Mouse (Mus musculus) limb, embryonic 15.5 days (tissue): ENCODE measurements at regions not wholly inside any gene's neighbourhood (a gene's known extent, or its start where the extent isn't known, plus 50 kb on each side); places are given as distances from the start of the nearest gene placed in this dataset.

Experiments
- ATAC-seq: fragments of 200-750 bp; cut with Nextera tagmentation; 2 replicates; pipeline ENCODE4 v1.8.0; 2017; ENCODE audit warnings: low read depth, moderate TSS enrichment; ENCODE audit not compliant: insufficient number of reproducible peaks, low FRiP score, low TSS enrichment
- H3K27ac ChIP-seq: fragments of 300-500 bp; sonication (generic); 2 replicates; pipeline ENCODE4 v1.5.1; 2015; ENCODE audit warnings: moderate library complexity, mild to moderate bottlenecking, inconsistent platforms
- H3K27me3 ChIP-seq: fragments of 300-500 bp; sonication (generic); 2 replicates; pipeline ENCODE4 v1.6.1; 2015; ENCODE audit warnings: inconsistent platforms
- H3K36me3 ChIP-seq: fragments of 300-500 bp; sonication (generic); 2 replicates; pipeline ENCODE4 v1.6.1; 2015; ENCODE audit warnings: inconsistent platforms
- H3K4me1 ChIP-seq: fragments of 300-500 bp; sonication (generic); 2 replicates; pipeline ENCODE4 v1.6.1; 2015; ENCODE audit warnings: inconsistent platforms
- H3K4me2 ChIP-seq: fragments of 300-500 bp; sonication (generic); 2 replicates; pipeline ENCODE4 v1.6.1; 2015; ENCODE audit warnings: mild to moderate bottlenecking, inconsistent platforms
- H3K4me3 ChIP-seq: fragments of 300-500 bp; sonication (generic); 2 replicates; pipeline ENCODE4 v1.5.1; 2015; ENCODE audit warnings: mild to moderate bottlenecking, inconsistent platforms
- H3K9ac ChIP-seq: fragments of 300-500 bp; sonication (generic); 2 replicates; pipeline ENCODE4 v1.6.1; 2015; ENCODE audit warnings: inconsistent platforms
- H3K9me3 ChIP-seq: fragments of 300-500 bp; sonication (generic); 2 replicates; pipeline ENCODE4 v1.6.1; 2016; ENCODE audit warnings: inconsistent platforms
- WGBS: fragments of 180-500 bp; shearing (Covaris S2); methylation state at CpG from one replicate; pipeline ENCODE4 v1.1.7; 2015; 5-methylcytosine and 5-hydroxymethylcytosine counted together

GRCm38 (mm10) chr3:80396240-80396639 is 406.4 kb downstream of the Gria2 start:
- 59% methylated on average over 4 of the region's 4 CpGs for WGBS
- H3K4me3 ChIP-seq: no peak overlapping the region
- ATAC-seq: no peak
- no peaks in the 10 kb centered on the region for H3K9me3 ChIP-seq
- no peak overlapping the region for H3K9ac ChIP-seq
- H3K36me3 ChIP-seq: no peaks in the 10 kb centered on the region
- no peak overlapping the region for H3K27ac ChIP-seq
- no peaks in the 10 kb centered on the region for H3K27me3 ChIP-seq
- H3K4me2 ChIP-seq: no peak overlapping the region
- no peaks in the 10 kb centered on the region for H3K4me1 ChIP-seq

DNA sequence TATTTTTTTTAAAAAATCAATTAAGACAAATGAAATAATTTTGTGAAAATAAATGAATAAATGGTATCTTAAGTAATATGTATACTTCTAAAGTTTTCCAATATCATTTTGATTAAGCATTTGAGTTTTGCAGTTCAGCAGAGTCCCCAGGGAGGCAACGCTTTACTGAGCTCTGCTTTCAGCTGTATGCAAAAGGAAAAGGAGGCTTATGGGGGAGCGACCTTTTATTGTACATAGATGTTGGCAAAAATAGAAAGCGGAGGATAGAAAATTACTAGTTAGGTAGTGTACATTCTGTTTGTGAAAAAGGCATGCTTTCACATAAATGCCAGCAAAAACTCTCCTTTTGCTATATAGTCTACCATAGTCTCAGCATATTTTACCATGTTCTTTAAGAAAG is 382.2 kb downstream of the Gria2 start:
- Histone ChIP-seq H3K27ac (no peak overlapping the region), H3K9me3 (no peaks in the 10 kb centered on the region), H3K9ac (no peak overlapping the region), H3K4me3 (no peak overlapping the region), H3K36me3 (no peaks in the 10 kb centered on the region), H3K4me2 (no peak overlapping the region), H3K4me1 (no peaks in the 10 kb centered on the region), H3K27me3 (no peaks in the 10 kb centered on the region)
- WGBS: 79% methylated on average over 3 of the region's 3 CpGs
- ATAC-seq: no peak

DNA sequence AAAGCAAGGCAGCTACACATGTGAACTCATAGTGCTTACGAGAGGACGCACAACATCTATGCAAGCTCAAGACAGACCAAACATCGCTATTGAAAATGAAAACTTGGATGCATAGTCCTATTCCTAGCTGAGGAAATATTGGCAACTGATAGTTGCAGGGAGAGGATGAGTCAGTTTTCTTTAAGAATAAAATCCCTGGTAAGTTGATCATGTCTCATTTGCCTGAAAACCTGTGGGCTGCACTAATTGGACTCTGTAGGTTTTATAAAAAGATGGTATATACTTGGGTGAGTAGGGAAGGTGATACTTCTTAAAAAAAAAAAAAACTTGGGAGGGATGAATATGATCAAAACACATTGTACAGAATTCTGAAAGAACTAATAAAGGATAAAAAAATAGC is 381.2 kb downstream of the Gria2 start:
- Histone ChIP-seq H3K27me3 (no peaks in the 10 kb centered on the region), H3K9me3 (no peaks in the 10 kb centered on the region), H3K4me2 (no peak overlapping the region), H3K4me1 (no peaks in the 10 kb centered on the region), H3K4me3 (no peak overlapping the region), H3K36me3 (no peaks in the 10 kb centered on the region), H3K27ac (no peak overlapping the region), H3K9ac (no peak overlapping the region)
- 90% methylated on average over 3 of the region's 3 CpGs for WGBS
- ATAC-seq: no peak

GRCm38 (mm10) chr3:80422106-80422505 is 380.5 kb downstream of the Gria2 start:
- H3K9ac ChIP-seq: no peak overlapping the region
- H3K4me2 ChIP-seq: no peak overlapping the region
- H3K4me3 ChIP-seq: no peak overlapping the region
- H3K27me3 ChIP-seq: no peaks in the 10 kb centered on the region
- H3K36me3 ChIP-seq: no peaks in the 10 kb centered on the region
- 73% methylated on average over 3 of the region's 3 CpGs for WGBS
- no peak overlapping the region for H3K27ac ChIP-seq
- H3K9me3 ChIP-seq: no peaks in the 10 kb centered on the region
- H3K4me1 ChIP-seq: no peaks in the 10 kb centered on the region
- no peak for ATAC-seq

- H3K27me3 ChIP-seq: no peaks in the 10 kb centered on the region
- no peak overlapping the region for H3K27ac ChIP-seq
- H3K4me2 ChIP-seq: no peak overlapping the region
- no peaks in the 10 kb centered on the region for H3K36me3 ChIP-seq
- no peak overlapping the region for H3K4me3 ChIP-seq
- ATAC-seq: no peak
- H3K9me3 ChIP-seq: no peaks in the 10 kb centered on the region
- no peak overlapping the region for H3K9ac ChIP-seq
- 53% methylated on average over 4 of the region's 4 CpGs for WGBS
- H3K4me1 ChIP-seq: no peaks in the 10 kb centered on the region
Observed at GRCm38 (mm10) chr3:80422646-80423045, 380.0 kb downstream of the Gria2 start.
